Mouse (Mus musculus) urinary bladder, adult 2 months (tissue): ENCODE data around the gene Crlf1. TPM values are rescaled to one million over a fixed set of nuclear protein-coding genes. Genes with fewer than 3 reads are reported as not detected.

Source experiments
- DNase-seq: peaks from one replicate; pipeline ENCODE4 v3.0.0; 2022; ENCODE audit warnings: low spot score
- polyA plus RNA-seq: library from polyadenylated mRNA; depleted of rRNA; stranded (reverse); fragments of >200 nt; gene quantifications from 2 replicates; pipeline ENCODE4 v1.2.3, GENCODE M21; 2012; rRNA removed

Crlf1 gene
- polyA plus RNA-seq, 1 experiment = 0.41 TPM

DNA sequence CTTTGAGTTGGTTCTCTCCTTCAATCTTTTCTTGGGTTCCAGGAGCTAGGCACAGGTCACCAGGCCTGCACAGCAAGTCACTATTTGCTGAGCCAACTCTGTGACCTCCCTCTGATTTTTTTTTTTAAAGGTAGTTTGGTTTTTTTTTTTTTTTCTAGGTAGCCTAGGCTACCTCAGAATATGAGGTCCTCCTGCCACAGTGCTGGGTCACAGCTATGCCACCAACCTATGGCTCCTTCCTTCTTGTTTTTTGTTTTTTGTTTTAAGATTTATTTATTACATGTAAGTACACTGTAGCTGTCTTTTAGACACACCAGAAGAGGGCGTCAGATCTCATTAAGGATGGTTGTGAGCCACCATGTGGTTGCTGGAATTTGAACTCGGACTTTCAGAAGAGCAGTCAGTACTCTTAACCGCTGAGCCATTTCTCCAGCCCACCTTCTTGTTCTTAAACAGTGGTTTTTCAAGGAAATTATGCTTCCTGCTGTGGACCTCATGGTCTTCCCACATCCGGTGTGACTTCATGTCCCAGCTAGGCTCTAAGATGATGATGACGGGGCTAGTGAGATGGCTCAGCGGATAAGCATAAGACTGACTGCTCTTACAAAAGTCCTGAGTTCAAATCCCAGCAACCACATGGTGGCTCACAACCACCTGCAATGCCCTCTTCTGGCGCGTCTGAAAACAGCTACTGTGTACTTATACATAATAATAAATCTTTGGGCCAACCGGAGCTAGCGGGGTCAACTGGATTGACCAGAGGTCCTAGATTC is 56.6 kb downstream of the Crlf1 start:
- DNase-seq = no peak

GRCm38 (mm10) chr8:70551558-70552161 is 58.7 kb downstream of the Crlf1 start:
- no peak for DNase-seq

- no peak for DNase-seq
Observed at GRCm38 (mm10) chr8:70552836-70553235, 59.9 kb downstream of the Crlf1 start.

Other genes starting within 250 kb of the Crlf1 start
- gene Homer3, start 210.3 kb upstream of the Crlf1 start, polyA plus RNA-seq = 34.4 and 37.9 TPM in 2 replicates
- gene Ddx49, start 190.7 kb upstream of the Crlf1 start, polyA plus RNA-seq = 35.1 and 35.2 TPM in 2 replicates
- gene Cope, start 190.6 kb upstream of the Crlf1 start, polyA plus RNA-seq = 211 and 264 TPM in 2 replicates
- 1.3 and 2.1 TPM in 2 replicates for gene Cers1, start 177.4 kb upstream of the Crlf1 start, polyA plus RNA-seq
- gene Gdf1, start 163.3 kb upstream of the Crlf1 start, polyA plus RNA-seq = 0.74 and 1.3 TPM in 2 replicates
- gene Upf1, start 139.9 kb upstream of the Crlf1 start, polyA plus RNA-seq = 16.4 and 30.5 TPM in 2 replicates
- 0.22 and 0.23 TPM in 2 replicates for gene Comp, start 119.6 kb upstream of the Crlf1 start, polyA plus RNA-seq
- 7.9 and 11.7 TPM in 2 replicates for gene Crtc1, start 53.6 kb upstream of the Crlf1 start, polyA plus RNA-seq
- gene Klhl26, start 16.2 kb upstream of the Crlf1 start, polyA plus RNA-seq = 34.7 and 36.9 TPM in 2 replicates
- gene Tmem59l, start 5.8 kb upstream of the Crlf1 start, polyA plus RNA-seq = 0.08 and 0.28 TPM in 2 replicates
- 119 and 129 TPM in 2 replicates for gene Rex1bd, start 13.6 kb downstream of the Crlf1 start, polyA plus RNA-seq
- gene Uba52, start 17.6 kb downstream of the Crlf1 start, polyA plus RNA-seq = 881 and 1,275 TPM in 2 replicates
- 300 and 366 TPM in 2 replicates for gene Fkbp8, start 34.6 kb downstream of the Crlf1 start, polyA plus RNA-seq
- 73.9 and 74.2 TPM in 2 replicates for gene Kxd1, start 34.8 kb downstream of the Crlf1 start, polyA plus RNA-seq
- 21.3 and 26.9 TPM in 2 replicates for gene Ell, start 46.3 kb downstream of the Crlf1 start, polyA plus RNA-seq
- gene Isyna1, start 101.2 kb downstream of the Crlf1 start, polyA plus RNA-seq = 37.9 and 49.6 TPM in 2 replicates
- 73.5 and 74.6 TPM in 2 replicates for gene Ssbp4, start 115.7 kb downstream of the Crlf1 start, polyA plus RNA-seq
- 5.2 and 6.2 TPM in 2 replicates for gene Lrrc25, start 123.0 kb downstream of the Crlf1 start, polyA plus RNA-seq
- 0.84 and 1.1 TPM in 2 replicates for gene Gdf15, start 139.3 kb downstream of the Crlf1 start, polyA plus RNA-seq
- gene Pgpep1, start 167.2 kb downstream of the Crlf1 start, polyA plus RNA-seq = 19.2 and 20.6 TPM in 2 replicates
- gene Lsm4, start 180.1 kb downstream of the Crlf1 start, polyA plus RNA-seq = 97.8 and 99.4 TPM in 2 replicates
- gene Jund, start 205.8 kb downstream of the Crlf1 start, polyA plus RNA-seq = 132 and 153 TPM in 2 replicates
- gene Iqcn, start 210.3 kb downstream of the Crlf1 start, polyA plus RNA-seq = not detected in 2 replicates
- 0.46 and 0.56 TPM in 2 replicates for gene Gm3336, start 225.4 kb downstream of the Crlf1 start, polyA plus RNA-seq
- gene Pde4c, start 230.6 kb downstream of the Crlf1 start, polyA plus RNA-seq = 0.54 and 0.59 TPM in 2 replicates